Mouse (Mus musculus) cerebellum, adult 11 months (tissue): ENCODE data around the gene Hoxb6.

Experiments
- DNase-seq: peaks from one replicate; pipeline ENCODE4 v3.0.0; 2022

The Hoxb6 gene

GRCm38 (mm10) chr11:96270996-96271540 lies 21.2 kb upstream of the Hoxb6 start, which contains the start of gene Hoxb9:
Hoxb9 (plus strand) TSS chr11:96271457.
- DNase-seq, result no peak

GRCm38 (mm10) chr11:96271541-96272011 lies 20.7 kb upstream of the Hoxb6 start:
- DNase-seq, result no peak

DNA sequence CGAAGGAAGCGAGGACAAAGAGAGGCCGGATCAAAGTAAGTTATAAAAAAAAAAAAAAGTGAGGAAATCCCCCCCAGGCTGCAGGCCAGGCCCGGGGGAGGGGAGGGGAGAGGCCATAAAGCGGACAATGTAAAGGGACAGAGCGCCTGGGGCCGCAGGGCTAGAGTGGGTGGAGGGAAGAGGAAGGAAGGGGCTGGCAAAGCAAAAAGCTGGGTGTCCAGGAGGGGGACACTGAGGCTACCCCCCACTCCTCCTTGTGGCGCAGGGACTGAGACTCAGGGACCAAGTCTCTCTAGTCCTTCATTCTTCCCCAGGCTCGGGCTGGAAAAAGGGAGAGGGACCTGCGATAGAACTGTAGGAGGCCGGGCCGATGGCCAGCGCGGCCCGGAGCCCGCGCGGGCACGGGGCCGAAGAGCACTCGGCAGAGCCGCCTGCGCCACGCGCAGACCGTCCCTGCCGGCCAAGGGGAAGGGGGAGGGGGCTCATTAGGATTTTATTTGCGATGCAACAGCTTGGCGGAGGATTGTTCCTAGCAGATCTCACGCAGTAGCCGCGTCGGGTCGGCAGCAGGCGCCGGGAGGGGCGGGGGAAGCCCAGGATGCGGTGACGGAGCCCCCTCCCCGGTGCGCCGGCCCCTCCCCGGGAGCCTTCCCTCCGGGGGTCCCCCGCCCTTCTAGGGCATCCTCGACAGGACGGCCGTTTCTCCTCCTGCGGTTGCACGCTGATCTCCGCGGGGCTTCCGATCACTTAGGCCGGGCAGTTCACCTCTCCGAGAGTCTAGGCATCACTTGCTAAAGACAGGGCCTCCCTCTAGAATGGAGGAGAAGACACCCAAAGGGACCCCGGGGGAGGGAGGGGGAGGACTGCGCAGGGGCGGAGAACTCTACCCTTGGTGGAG lies 20.0 kb upstream of the Hoxb6 start:
- no peak for DNase-seq

DNA sequence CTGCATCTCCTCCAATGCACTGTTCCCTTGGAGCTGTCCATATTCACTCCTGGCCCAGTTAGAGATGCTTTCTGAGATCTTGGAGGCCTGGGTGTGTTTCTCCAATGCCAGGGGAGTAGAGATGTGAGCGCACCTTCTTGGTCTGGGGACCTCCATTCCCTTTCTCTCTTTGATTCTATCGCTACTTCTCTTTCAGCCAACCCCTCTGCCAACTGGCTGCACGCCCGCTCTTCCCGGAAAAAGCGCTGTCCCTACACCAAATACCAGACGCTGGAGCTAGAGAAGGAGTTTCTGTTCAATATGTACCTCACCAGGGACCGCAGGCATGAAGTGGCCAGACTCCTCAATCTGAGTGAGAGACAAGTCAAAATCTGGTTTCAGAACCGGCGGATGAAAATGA lies 17.8 kb upstream of the Hoxb6 start:
- no peak for DNase-seq

GRCm38 (mm10) chr11:96275896-96276295 lies 16.4 kb upstream of the Hoxb6 start:
- DNase-seq, result no peak

GRCm38 (mm10) chr11:96277151-96278044 lies 14.9 kb upstream of the Hoxb6 start:
- DNase-seq, result no peak

- no peak for DNase-seq
Measured at GRCm38 (mm10) chr11:96278324-96278723, 14.0 kb upstream of the Hoxb6 start.

- DNase-seq, result peak; percentile 77
Measured at GRCm38 (mm10) chr11:96278773-96279172, 13.5 kb upstream of the Hoxb6 start.

DNA sequence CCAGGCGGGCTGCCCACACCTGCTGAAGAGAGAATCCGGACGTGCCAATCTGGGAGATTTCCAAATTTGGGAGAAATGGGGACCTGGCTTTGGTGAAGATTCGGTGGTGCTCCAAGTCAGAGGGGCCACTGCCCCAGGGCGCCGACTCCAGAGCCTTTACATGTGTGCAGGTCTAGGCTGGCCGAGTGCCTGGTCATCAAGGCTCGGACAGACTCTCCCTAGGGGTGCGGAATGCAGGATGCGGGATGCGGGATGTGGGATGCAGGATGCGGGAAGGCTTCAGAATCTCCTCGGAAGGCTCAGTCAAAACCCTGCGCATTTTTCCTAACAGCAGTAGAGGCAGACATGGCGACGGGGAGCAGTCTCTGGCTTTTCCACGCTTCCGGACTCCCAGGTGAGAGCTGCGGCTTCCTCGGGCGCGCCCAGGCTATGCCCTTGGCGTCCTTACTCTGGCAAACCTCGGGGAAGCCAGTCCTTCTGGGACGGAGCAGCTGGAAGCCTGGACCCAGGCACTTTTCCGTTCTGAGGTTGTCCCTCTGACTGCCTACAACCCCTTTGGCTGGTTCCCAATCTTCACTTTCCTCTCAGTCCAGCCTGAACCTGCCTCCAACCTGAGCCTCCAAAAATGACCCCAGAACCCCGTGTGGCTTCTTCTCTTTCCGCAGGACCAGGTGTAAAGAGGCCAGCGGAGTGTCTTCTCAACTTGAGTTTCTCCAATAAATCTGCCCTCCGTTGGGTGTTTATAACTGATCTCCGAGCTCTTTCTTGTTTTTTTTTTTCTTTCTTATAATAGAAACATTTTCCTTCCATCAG lies 12.6 kb upstream of the Hoxb6 start:
- no peak for DNase-seq

DNA sequence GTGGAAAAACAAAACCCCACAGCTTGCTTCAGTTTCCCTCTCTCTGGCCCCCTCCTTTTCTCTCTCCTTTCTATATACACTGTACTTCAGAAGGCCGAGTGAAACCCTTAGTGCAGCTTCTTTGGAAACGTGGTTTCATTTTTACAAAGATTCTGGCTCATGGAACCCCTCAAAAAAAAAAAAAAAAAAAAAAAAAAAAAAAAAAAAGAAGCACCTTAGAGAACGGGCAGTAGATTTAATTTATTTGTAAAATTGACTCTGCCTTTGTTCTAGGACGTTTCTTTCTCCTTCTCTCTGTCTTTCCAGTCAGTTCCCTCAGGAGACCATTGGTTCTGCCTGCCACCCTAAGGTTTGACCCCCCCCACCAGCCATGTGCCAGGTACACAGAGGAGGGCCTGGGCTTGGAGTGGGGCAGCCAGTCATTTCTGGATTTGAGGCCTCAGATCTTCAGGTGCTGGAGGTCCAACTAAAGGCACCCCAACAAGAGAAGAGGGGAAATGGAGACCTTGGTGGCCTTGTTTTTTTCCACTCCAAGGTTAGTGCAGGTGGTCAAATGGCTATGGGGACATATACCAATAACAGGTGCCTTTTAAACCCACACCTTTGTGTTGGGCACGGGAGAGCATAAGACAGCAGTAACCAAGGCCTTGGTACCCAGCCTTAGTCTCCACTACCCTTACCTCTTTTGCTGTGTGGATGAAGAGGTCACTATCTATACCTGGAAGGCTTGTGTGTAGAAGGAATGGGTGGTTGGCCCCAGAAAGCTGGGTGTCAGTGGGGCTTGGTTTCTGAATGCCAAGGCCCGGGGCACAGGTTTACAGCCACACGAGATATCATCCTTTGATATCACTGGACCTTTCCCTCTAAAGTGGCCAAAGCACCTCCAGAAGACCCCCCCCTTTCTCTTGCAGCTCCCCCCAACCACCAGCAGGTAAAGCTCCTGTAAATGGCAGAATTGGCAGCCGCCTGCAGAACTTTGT lies 11.6 kb upstream of the Hoxb6 start:
- no peak for DNase-seq

DNA sequence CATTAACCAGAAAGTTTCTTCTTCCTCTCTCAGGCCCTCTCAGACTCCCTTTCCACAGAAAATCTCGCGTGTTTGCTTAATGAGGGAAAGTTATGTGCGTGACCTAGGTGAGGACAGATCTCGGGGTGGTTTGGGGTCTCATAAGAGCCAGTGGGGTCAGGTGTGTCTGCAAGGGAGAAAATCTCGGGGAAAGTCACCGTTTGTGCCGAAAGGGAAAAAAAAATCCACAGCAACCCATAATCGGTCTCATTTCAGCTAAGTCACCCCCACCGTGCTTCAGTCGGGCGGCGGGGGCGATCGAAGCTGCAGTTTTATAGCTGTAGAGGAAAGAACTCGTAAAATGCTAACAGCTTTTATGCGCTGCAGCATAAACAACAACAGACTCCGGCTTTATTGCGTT lies 10.9 kb upstream of the Hoxb6 start:
- DNase-seq, result no peak

- no peak for DNase-seq
Measured at GRCm38 (mm10) chr11:96281855-96282570, 10.3 kb upstream of the Hoxb6 start, which contains the start of gene Hoxb8. Hoxb8 (plus strand) TSS chr11:96281905.

- DNase-seq, result no peak
Measured at GRCm38 (mm10) chr11:96282795-96283430, 9.4 kb upstream of the Hoxb6 start.

GRCm38 (mm10) chr11:96284041-96284749 lies 8.1 kb upstream of the Hoxb6 start:
- no peak for DNase-seq

DNA sequence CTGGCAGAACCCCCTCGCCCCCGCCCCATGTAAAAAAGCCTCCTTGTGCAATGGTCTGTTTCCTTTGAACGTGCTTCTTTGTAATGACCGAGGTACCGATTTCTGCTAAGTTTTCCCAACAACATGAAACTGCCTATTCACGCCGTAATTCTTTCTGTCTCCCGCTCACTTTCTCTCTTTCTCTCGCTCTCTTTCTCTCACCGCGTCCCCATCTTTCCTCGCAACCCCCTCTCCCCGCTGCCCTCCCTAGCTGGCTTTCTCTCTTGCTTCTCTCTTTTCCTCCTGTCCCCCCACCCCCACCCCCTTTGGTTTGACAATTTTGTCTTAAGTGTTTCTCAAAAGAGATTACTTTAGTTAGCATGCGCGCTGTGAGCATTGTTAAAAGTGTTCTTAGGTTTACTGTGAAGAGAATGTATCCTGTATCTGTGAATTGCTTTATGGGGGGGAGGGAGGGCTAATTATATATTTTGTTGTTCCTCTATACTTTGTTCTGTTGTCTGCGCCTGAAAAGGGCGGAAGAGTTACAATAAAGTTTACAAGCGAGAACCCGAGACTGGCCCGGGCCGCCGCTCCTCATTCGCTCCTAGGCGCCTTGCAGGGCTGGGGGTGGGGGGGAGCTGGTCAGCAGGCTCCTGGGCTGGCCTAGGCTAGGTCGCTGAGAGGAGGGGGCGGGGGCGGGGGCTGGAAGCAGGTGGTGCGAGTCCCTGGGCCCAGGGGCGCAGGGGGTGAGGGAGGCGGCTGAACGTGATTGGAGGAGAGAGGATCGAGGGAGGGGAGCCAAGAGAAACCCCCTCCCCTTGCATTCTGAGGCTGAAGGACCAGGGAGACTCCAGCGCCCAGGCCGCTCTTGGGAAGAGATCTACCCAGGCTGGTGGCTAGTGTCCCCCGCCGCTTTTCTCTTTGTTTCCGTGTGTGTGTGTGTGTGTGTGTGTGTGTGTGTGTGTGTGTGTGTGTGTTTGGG lies 7.2 kb upstream of the Hoxb6 start:
- DNase-seq, result no peak

DNA sequence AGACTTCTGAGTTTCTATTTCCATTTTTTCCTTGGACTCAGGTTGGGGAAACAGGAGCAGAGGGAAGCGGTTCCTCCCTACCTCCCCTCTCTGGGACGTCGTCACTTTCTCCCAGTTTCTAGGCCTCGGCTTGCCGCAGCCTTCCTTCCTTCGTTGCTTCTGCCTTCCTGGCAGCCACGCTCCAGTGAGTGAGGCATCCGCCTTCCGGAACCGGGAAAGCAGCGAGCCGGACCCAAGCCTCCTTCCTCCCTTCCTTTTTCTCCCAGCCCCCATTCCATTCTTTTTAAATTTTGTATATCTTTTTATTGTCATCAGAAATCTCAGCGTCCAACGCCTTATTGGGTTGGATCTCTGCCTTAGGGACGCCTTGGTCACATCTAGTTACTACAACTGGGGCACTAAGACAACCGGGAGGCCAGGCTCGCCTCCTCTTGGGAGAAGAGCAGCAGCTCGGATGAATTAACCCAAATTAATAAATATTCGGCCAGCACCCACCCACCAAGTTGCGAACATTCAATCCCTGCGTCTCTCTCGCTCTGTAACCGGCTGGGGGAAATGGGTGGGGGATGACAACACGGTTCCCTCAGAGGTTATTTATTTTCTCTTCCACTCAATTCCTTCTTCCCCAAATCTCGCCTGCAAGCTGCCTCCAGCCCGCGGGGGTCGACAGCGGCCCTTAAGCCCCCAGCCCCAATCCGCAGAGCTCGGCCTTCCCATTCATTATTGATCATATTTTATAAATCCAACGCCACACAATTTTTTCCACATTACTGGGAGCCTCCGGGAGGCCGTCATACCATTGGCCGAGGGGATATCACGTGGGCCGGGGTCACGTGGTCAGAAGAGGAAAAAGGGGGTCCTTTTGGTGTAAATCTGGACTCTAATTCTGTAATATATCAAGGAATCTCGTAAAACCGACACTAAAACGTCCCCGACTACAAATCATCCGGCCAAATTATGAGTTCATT lies 6.2 kb upstream of the Hoxb6 start, which contains the start of gene Hoxb7:
Hoxb7 (plus strand) TSS at position 853 of the 968 bp plus-strand sequence.
- DNase-seq, result no peak
